Mouse (Mus musculus) kidney, postnatal 14 days (tissue): ENCODE data around the gene Rnf166.

Source experiments
- DNase-seq: peaks from one replicate; pipeline ENCODE4 v3.0.0; 2022; ENCODE audit warnings: mixed read lengths

Rnf166 gene

DNA sequence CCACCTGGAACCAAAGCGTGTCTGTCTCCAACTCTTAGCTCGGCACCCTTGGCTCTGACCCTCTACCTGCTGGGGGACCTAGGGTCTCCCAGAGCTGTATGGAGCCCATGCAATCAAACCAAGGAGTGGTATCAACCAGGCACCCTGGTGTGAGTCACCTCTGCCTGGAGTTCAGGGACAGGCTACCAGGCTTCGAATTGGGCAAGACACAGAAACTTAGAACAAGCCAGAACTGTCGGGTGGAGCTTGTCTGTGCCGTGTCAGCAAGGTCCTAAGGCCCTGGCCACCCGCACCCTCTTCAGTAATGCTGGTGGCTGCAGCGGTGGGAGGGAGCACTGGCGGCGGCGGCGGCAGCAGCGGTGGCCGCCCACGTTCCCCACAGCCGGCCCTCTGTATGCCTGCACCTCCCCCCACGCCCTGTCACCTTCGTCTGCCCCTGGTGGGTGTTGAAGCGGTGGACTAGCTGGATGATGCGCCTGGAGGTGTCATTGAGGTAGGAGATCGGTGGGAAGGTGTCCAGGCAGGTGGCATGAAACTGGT, 39.2 kb downstream of the Rnf166 start:
- no peak for DNase-seq

DNA sequence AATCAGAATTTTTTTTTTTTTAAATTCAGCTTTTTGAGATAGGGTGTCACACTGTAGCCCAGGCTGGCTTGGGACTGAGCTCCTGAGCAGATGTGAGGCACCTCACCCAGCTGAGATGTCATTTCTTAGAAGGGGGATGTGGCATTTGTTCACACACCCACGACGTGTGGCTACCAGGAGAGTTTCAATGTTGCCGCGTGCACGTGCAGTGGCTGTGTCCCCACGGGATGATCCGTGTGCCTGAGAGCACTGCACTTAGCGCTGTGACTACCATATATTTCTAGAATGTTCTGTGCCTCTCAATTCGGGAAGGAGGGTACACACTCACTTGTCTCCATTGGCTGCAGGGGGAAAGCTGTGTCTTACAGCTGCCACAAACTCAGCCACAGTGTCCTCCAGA, 39.7 kb downstream of the Rnf166 start:
- DNase-seq = no peak

DNA sequence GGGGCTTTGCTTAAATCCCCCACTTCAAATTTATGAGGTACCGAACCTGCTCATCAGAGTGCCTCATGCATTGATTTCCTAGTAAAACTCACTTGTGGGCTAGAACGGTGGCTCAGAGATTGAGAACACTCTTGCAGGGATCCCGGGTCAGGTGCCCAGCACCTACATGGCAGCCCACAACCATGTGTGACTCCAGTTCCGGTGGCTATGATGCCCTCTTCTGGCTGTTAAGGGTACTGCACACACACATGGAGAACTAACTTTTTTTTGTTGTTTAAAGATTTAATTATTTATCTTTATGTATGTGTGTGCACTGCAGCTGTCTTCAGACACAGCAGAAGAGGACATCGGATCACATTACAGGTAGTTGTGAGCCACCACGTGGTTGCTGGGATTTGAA, 40.5 kb downstream of the Rnf166 start:
- no peak for DNase-seq

DNA sequence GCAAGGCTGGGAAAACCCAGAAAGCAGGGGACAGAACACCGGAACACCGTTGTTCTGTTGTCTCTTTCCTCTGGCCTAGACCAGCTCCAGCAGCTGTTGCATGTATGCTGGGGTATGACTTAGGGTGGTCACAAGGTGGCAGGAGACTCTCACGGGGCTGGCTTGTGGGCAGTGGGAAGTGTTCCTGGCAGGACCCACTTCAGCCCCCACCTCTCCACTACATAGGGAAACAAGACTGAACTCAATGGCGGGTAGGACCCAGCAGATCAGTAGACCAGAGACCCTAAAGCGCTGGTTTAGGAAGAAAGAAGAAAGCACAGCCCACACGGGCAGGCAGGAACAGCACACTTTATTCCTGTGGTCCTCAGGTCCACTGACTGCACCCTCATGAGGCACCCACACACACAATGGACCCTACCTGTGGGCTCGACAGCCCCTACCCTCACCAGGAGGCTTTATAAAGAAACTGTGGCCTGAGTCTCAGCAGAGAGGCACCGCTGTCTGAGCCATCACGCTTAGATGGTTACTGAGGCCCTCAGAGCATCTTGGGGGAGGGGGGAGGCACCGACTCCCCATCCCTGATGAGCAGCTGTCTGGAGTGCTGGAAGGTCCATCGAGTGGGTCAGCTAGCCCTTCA, 42.5 kb downstream of the Rnf166 start:
- DNase-seq = no peak

DNA sequence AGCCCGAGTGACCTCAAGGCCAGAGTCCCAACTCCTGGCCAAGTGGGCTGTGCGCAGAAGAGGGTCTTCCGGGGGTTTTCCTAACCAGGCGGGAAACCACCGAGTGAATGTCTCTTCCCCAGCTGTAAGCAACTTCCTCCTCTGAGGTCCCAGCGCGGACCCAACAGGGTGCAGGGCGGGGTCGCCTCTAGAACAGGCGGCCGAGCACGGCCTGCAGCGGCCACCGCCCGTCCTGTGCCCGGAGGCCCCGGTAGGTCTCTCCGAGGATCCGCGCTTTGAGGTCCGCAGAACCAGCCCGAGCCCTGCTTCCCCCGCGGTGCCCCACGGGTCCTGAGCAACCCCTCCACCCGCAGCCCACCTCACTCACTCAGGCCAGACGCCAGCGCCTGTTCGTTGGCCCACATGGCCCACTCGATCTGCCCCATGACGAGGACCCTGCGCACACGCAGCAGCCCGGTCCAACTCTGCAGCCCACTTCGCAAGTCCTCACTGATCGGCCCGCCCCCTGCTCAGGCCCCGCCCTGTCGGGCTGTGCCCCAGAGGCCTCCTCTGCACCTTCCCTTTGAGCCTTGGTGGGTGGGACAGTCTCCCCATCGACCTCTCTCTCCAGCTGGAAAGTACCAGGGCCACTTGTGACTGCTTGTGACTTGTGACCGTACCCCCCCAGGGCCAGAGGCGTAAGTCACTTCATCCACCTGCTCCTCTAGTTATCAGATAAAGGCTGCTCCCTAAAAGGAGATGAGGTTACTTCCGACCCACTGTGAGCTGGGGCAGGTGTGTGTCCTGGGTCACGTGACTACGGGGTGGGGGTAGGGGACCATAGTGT, 43.2 kb downstream of the Rnf166 start, which contains the start of gene Cyba:
Gene Cyba, minus strand, starts transcription at position 488 of the 826 bp plus-strand sequence.
- peak; percentile 88 for DNase-seq

DNA sequence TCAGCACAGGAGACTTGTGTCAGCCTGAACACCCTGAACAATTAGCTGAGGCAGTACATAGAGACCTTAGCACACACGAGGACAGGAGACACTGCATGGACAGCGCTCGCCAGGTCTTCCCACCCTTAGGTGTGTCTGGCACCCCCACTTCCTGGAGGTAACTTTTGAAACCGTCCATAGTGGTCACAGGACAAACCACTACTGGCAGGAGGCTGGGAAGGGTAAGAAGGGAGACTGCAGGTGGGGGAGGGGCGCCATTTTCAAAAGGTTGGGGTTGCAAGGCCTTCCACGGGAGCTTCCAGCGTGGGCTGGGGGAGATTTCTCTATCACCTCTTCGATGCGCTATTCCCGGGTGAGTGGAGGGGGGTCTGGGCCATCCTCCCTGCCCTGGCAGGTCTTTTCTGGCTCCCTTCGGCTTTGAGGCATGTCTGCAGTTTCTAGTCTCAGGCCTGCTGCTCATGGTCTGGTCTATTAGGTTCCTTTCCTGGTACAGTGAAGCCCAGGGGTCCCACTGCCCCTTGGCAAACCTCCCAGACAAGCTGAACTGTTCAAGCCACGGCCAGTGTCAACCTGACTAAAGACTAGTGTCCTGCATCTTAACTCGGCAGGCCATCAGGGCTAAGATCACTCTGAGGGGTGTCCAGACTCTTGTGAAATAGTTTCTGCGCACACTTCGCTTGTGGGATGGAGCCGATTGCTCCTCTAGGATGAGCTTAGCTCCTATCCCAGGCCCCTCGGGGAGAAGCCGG, 44.0 kb downstream of the Rnf166 start:
- DNase-seq = peak; percentile 48

DNA sequence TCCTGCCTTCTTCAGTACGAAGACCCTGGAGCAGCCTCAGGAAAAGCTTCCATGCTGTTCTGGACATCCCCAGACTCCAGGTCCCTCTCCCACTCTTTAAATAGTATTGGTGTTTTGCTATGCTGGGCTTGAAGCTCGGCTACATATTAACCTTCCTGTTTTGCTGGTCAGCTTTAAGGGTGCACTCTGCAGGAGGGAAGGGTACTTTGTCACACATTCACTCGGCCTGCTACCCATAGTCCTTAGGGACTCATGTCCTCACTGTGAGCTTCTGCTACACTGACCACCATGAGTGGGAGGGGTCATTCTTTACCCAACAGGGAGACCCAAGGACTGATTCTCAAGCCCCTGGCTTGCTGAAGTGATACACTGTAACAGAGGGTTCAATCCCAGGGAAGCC, 45.2 kb downstream of the Rnf166 start:
- peak; percentile 69 for DNase-seq

DNA sequence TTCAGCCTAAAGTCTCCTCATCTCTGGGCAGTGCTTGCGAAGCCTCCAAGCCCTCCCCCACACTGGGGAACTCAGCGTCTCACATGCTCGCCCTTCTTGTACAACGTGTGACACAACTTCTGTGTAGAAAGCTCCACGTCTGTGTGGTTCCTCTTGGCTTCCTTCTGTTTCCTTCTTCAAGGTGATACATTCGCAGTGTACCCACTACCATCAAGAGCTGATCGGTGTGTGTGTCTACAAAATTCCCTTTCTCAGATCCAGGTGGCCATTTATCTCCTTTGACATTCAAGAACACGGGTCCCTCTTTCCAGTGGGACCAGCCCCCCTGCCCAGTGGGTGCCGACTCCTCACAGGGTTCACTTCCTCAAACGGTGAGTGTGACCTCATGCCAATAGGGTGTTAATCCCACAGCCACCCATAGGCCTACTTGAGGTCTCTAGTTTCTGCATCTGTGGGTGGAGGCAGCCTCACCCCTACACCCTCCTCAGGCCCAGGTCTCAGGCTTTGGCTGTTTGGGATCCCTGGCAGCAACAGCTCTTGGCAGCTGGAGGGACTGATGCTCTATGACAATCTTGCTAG, 45.7 kb downstream of the Rnf166 start:
- no peak for DNase-seq

DNA sequence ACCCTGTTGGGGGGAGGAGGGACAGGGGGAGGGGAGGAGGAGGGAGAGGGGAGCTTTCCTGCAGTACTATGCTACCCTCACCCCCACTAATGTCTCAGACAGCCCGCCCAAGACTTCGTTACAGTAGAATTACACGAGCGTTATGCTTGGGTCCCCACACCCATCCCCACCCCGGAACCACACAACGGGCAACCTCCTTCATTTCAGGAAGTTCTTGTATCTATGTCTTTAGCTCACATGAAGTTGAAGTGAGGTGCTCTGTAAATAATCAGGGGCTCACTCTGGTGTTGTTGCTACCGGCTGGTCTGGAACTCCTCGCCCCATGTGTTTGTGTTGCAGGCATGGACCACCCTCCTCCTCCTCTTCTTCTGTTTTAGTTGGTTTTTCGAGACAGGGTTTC, 47.7 kb downstream of the Rnf166 start:
- DNase-seq = no peak

DNA sequence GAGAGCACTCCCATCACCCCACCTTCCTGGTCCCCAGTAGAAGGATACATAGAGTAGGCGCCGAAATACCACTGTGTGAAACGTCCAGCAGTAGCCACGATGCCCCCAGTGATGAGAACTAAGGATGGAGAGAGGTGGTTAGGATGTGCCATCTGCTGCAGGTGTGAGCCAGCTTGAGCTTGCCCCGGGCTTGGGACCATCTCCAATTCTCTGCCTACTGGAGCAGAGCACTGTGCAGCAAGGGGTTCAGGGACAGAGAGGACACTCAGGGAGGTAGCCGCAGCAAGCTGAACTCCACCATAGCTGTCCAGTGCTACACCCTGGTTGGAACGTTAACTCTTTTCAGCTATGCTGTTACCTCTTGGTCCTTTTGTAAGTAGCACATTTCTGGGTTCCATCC, 48.3 kb downstream of the Rnf166 start:
- DNase-seq = no peak

DNA sequence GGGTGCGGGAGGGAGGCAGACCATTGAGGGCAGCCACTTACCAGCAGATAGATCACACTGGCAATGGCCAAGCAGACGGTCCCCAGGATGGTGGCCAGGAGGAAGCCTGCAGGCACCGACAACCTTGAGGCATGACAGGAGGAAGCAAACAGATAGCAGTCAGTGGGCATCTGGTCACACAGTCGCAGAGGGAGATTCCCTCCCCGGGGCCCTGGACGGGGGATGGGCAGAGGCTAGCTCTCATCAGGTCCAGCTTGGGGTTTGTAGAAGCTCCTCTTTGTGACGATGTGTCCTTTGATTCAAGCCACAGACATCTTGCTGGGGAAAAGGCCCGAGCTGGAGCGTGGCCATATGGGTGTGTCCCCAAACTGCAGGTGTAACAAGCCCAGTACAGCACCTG, 49.7 kb downstream of the Rnf166 start:
- DNase-seq = no peak

DNA sequence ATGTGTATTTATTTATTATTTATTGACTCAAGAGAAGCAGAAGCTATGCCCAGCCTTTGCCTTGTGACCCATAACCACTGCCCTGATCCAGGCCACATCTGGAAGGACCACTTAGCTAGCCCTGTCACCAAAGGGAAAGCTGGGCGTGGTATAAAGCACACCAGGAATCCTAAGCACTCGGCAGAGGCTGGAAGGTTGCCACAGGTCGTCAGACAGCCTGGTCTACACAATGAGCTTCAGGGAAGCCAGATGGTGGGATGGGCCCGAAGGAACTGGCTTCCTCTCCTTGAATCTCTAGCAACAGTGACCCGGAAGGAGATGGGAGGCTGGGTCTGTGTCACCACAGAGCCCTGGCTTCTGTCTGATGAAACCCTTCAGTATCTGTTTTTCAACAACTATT, 52.2 kb downstream of the Rnf166 start:
- DNase-seq = peak; percentile 73

DNA sequence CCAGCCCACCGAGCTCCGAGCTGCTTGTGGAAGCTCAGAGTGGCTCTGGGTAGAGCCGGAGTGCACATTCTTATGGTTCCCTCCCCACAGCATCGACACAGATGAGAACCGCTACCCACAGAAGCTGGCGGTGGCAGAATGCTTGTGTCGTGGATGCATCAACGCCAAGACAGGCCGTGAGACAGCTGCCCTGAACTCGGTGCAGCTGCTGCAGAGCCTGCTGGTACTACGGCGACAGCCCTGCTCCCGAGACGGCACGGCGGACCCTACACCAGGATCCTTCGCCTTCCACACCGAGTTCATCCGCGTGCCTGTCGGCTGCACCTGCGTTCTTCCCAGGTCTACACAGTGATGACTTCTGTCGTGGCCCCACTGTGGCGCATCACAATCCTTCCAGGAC, 52.6 kb downstream of the Rnf166 start:
- no peak for DNase-seq

DNA sequence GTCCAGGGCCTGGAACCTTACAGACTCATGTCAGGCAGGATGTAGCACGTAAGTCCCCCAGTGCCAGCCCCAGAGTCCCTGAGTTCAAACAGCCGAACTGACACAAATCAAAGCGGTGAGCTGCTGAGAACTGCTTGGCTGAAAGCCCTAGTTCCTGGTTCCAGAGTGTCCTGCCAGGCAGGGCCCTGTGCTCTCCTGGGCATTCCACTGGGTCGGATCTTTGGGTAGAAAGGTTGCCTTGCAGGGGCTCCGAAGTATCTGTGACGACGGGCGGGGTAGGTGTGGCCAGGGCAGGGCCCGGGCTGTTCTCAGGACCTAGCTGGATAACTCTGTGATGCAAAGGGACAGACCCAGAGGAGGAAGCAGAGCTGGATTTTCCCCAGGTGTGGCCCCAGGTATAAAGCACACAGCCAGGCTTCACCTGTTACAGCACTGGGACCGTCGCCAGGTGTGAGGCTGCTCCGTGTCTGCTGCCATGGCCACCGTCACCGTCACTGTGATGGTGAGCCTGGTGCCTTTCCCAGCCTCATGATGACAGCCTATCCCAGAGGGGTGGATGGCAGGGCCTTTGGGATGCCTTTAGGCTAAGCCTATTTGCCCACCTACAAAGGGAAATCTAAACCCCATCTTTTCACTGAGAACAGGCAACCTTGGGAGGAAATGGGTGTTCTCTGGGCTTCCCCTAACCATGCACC, 54.3 kb downstream of the Rnf166 start, which contains the start of gene Il17c:
Gene Il17c, plus strand, starts transcription at position 645 of the 695 bp plus-strand sequence.
- no peak for DNase-seq

DNA sequence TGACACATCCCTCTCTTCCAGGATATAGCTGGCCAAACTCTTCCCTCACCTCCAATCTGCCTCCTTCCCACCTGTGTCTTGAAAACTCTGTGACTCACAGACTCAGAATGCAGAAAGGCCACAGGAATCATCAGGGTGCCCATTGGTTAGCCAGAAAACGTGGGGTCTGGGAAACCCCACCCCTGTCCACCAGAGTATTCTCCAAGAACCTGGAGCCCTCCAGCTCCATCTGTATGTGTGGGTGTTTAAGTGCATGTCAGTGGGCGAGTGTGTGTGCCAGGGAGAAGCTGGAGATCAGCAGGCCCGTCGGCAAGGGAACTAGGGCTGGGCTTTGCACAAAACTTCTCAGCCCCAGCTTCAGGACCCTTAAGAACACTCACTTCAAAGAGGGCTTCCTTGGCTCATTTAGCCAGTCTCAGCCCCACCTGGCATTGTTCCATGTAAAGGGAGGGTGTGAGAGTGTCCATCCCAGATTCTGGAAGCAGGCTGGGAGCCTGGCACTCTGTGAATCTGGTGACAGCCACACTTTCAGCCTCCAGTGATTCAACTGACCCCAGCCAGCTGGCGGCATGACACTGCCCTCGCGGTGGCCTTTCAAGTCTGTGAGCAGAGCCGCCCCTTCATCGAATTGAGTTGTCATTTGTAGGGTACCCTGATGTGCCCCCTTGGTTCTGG, 55.8 kb downstream of the Rnf166 start:
- no peak for DNase-seq
